Mouse (Mus musculus) heart, adult 2 months (tissue): ENCODE results near the gene Daam1. TPM values are rescaled to one million over a fixed set of nuclear protein-coding genes. Genes with fewer than 3 reads are reported as not detected.
A peak's percentile ranks its signal among the peaks of the same experiment; 100 is the strongest.

Source experiments
- DNase-seq, 2 experiments: peaks; one replicate each; pipeline ENCODE4 v3.0.0; 2021
- H3K27ac ChIP-seq: fragments of 200-600 bp; 2 replicates; pipeline ENCODE4 v1.8.1; 2022
- H3K27me3 ChIP-seq: fragments of 200-500 bp; 2 replicates; pipeline ENCODE4 v1.6.1; 2012; ENCODE audit warnings: mild to moderate bottlenecking, low read length, inconsistent platforms, mixed read lengths; ENCODE audit not compliant: control insufficient read depth, insufficient read depth
- H3K36me3 ChIP-seq: fragments of 200-500 bp; 2 replicates; pipeline ENCODE4 v1.6.1; 2012; ENCODE audit warnings: low read length, inconsistent platforms; ENCODE audit not compliant: control insufficient read depth, insufficient read depth
- H3K4me1 ChIP-seq: fragments of 200-500 bp; 2 replicates; pipeline ENCODE4 v1.6.1; 2011; ENCODE audit warnings: low read length; ENCODE audit not compliant: control insufficient read depth, insufficient read depth
- H3K4me3 ChIP-seq: fragments of 200-600 bp; 2 replicates; pipeline ENCODE4 v1.8.1; 2022
- H3K79me2 ChIP-seq: fragments of 200-500 bp; replicated peaks from 2 replicates; pipeline ENCODE4 v1.6.1; 2012; ENCODE audit warnings: mild to moderate bottlenecking, inconsistent platforms, low read length, moderate library complexity, mixed read lengths; ENCODE audit not compliant: control insufficient read depth, insufficient read depth
- H3K9ac ChIP-seq: fragments of 200-500 bp; 2 replicates; pipeline ENCODE4 v1.6.1; 2012; ENCODE audit warnings: low read depth, mild to moderate bottlenecking, control low read depth, inconsistent platforms, low read length, mixed read lengths
- CTCF ChIP-seq: fragments of 200-600 bp; IDR thresholded peaks from 2 replicates; pipeline ENCODE4 v1.8.1; 2022; ENCODE audit warnings: antibody characterized with exemption, mild to moderate bottlenecking, moderate library complexity
- EP300 ChIP-seq: fragments of 200-500 bp; IDR thresholded peaks from 2 replicates; pipeline ENCODE4 v1.6.1; 2011; ENCODE audit warnings: low read depth, low read length, control low read depth; ENCODE audit not compliant: insufficient read depth
- POLR2A ChIP-seq: fragments of 200-500 bp; IDR thresholded peaks from 2 replicates; pipeline ENCODE4 v1.6.1; 2011; ENCODE audit warnings: mild to moderate bottlenecking, low read depth, low read length, control low read depth; ENCODE audit not compliant: insufficient read depth
- WGBS: fragments of 180-500 bp; shearing (Covaris S2); methylation state at CpG from one replicate; pipeline ENCODE4 v1.1.7; 2018; 5-methylcytosine and 5-hydroxymethylcytosine counted together
- intact Hi-C: fragments of 180-260 bp; cut with DNase I; formaldehyde crosslinking; loops from one replicate; pipeline ENCODE4 v1.15.1; 2025
- polyA plus RNA-seq: library from polyadenylated mRNA; depleted of rRNA; stranded (reverse); fragments of >200 nt; gene quantifications from 2 replicates; pipeline ENCODE4 v1.2.3, GENCODE M21; 2012
- total RNA-seq, 2 experiments: library from RNA; stranded (reverse); gene quantifications; 2 replicates each; pipeline ENCODE4 v1.2.3; 2021

Gene Daam1
- total and polyA plus RNA-seq, 3 experiments = 13.1 to 77.6 (median 67.2) TPM

- Histone ChIP-seq H3K27me3 (no peaks in the 10 kb centered on the region), H3K36me3 (no peaks in the 10 kb centered on the region), H3K4me3 (no peak overlapping the region), H3K9ac (no peak overlapping the region), H3K4me1 (no peaks in the 10 kb centered on the region), H3K27ac (peak overlapping the region; percentile 51), H3K79me2 (no peaks in the 10 kb centered on the region)
- 64% methylated on average over 8 of the region's 8 CpGs for WGBS
- no peak for DNase-seq
- TF ChIP-seq CTCF = no peak
- TF ChIP-seq EP300 = no peak
- no peak for TF ChIP-seq POLR2A
- intact Hi-C loops = no loop called here
Observed at GRCm38 (mm10) chr12:71821743-71822142, 9.1 kb upstream of the Daam1 start.

- no peak overlapping the region for H3K9ac ChIP-seq
- no peaks in the 10 kb centered on the region for H3K4me1 ChIP-seq
- no peak for TF ChIP-seq POLR2A
- H3K36me3 ChIP-seq = no peaks in the 10 kb centered on the region
- no peaks in the 10 kb centered on the region for H3K79me2 ChIP-seq
- intact Hi-C loops = no loop called here
- no peak overlapping the region for H3K27ac ChIP-seq
- no peak overlapping the region for H3K4me3 ChIP-seq
- WGBS = 92% methylated on average over 6 of the region's 6 CpGs
- no peak for DNase-seq
- no peaks in the 10 kb centered on the region for H3K27me3 ChIP-seq
Observed at GRCm38 (mm10) chr12:71824927-71825326, 6.0 kb upstream of the Daam1 start.

GRCm38 (mm10) chr12:71830139-71830538 is 739 bp upstream of the Daam1 start:
- Histone ChIP-seq H3K27ac (peak overlapping the region; percentile 93), H3K4me3 (peak overlapping the region; percentile 68), H3K27me3 (no peaks in the 10 kb centered on the region), H3K9ac (peak overlapping the region; percentile 97), H3K36me3 (peaks cover 14% of the 10 kb centered on the region), H3K79me2 (peaks cover 2% of the 10 kb centered on the region), H3K4me1 (peaks cover 4% of the 10 kb centered on the region)
- no peak for DNase-seq
- TF ChIP-seq CTCF (no peak), EP300 (no peak), POLR2A (no peak)
- 9% methylated on average over 10 of the region's 10 CpGs for WGBS
- intact Hi-C loops = loop anchor here (2.0 kb wide), 2 partner anchors 61 to 217 kb away; no protein-coding TSS in a partner anchor

- H3K4me1 ChIP-seq = peaks cover 8% of the 10 kb centered on the region
- peak overlapping the region; percentile 98 for H3K27ac ChIP-seq
- TF ChIP-seq EP300 (no peak), CTCF (no peak; the same call in none of the 2 replicates), POLR2A (no peak)
- H3K36me3 ChIP-seq = peaks cover 22% of the 10 kb centered on the region
- WGBS = under 1% methylated on average over 58 of the region's 59 CpGs
- intact Hi-C loops = loop anchor here (2.0 kb wide), 6 partner anchors 31 to 215 kb away; no protein-coding TSS in a partner anchor
- H3K79me2 ChIP-seq = peaks cover 4% of the 10 kb centered on the region
- peak in 1 of 2 experiments; percentile 73 for DNase-seq
- H3K27me3 ChIP-seq = no peaks in the 10 kb centered on the region
- peak overlapping the region; percentile 91 for H3K9ac ChIP-seq
- H3K4me3 ChIP-seq = peak overlapping the region; percentile 88
Observed at GRCm38 (mm10) chr12:71831258-71832087, 595 bp downstream of the Daam1 start.

- DNase-seq = peak; percentile 70 to 75
- TF ChIP-seq EP300 (no peak), POLR2A (no peak)
- no peaks in the 10 kb centered on the region for H3K27me3 ChIP-seq
- H3K9ac ChIP-seq = peak overlapping the region; percentile 91
- peaks cover 6% of the 10 kb centered on the region for H3K79me2 ChIP-seq
- WGBS = under 1% methylated on average over 12 of the region's 12 CpGs
- H3K4me3 ChIP-seq = peak overlapping the region; percentile 88
- H3K27ac ChIP-seq = peak overlapping the region; percentile 98
- peaks cover 25% of the 10 kb centered on the region for H3K36me3 ChIP-seq
- H3K4me1 ChIP-seq = peaks cover 12% of the 10 kb centered on the region
- intact Hi-C loops = loop anchor here (2.0 kb wide), 4 partner anchors 31 to 145 kb away; no protein-coding TSS in a partner anchor
Observed at GRCm38 (mm10) chr12:71832225-71832624, 1.3 kb downstream of the Daam1 start.

GRCm38 (mm10) chr12:71834041-71834440 is 3.2 kb downstream of the Daam1 start:
- Histone ChIP-seq H3K4me1 (peaks cover 23% of the 10 kb centered on the region), H3K4me3 (0 out of 2 replicates have a peak overlapping the region, but pooled peaks have one; percentile 3), H3K9ac (no peak overlapping the region), H3K27me3 (no peaks in the 10 kb centered on the region), H3K36me3 (peaks cover 39% of the 10 kb centered on the region), H3K79me2 (peaks cover 6% of the 10 kb centered on the region), H3K27ac (peak overlapping the region; percentile 17)
- intact Hi-C loops = no loop called here
- 24% methylated on average over 7 of the region's 7 CpGs for WGBS
- peak in 1 of 2 experiments; percentile 57 for DNase-seq
- no peak for TF ChIP-seq POLR2A
- TF ChIP-seq EP300 = no peak
